Mouse (Mus musculus) testis, postnatal 10 days (tissue): ENCODE results near the gene Nipal3.

Source experiments
- DNase-seq: peaks from one replicate; pipeline ENCODE4 v3.0.0; 2021; ENCODE audit warnings: low spot score

The Nipal3 gene

GRCm38 (mm10) chr4:135505794-135506193 is 11.0 kb upstream of the Nipal3 start:
- DNase-seq: no peak

GRCm38 (mm10) chr4:135501587-135501986 is 6.7 kb upstream of the Nipal3 start:
- DNase-seq: no peak

GRCm38 (mm10) chr4:135499831-135500230 is 5.0 kb upstream of the Nipal3 start:
- DNase-seq: no peak

GRCm38 (mm10) chr4:135498136-135498535 is 3.3 kb upstream of the Nipal3 start:
- no peak for DNase-seq

GRCm38 (mm10) chr4:135495810-135496209 is 972 bp upstream of the Nipal3 start:
- DNase-seq: peak; percentile 76

- no peak for DNase-seq
Measured at GRCm38 (mm10) chr4:135495397-135495791, 556 bp upstream of the Nipal3 start.

- DNase-seq: no peak
Measured at GRCm38 (mm10) chr4:135493691-135494520, 932 bp downstream of the Nipal3 start.

GRCm38 (mm10) chr4:135493271-135493670 is 1.6 kb downstream of the Nipal3 start:
- DNase-seq: no peak

GRCm38 (mm10) chr4:135489256-135489655 is 5.6 kb downstream of the Nipal3 start:
- DNase-seq: no peak

GRCm38 (mm10) chr4:135486352-135486751 is 8.5 kb downstream of the Nipal3 start:
- no peak for DNase-seq

GRCm38 (mm10) chr4:135485086-135485485 is 9.8 kb downstream of the Nipal3 start:
- DNase-seq: no peak

GRCm38 (mm10) chr4:135480370-135480769 is 14.5 kb downstream of the Nipal3 start:
- no peak for DNase-seq

- no peak for DNase-seq
Measured at GRCm38 (mm10) chr4:135477851-135478250, 17.0 kb downstream of the Nipal3 start.

- no peak for DNase-seq
Measured at GRCm38 (mm10) chr4:135463406-135463805, 31.4 kb downstream of the Nipal3 start.

- DNase-seq: no peak
Measured at GRCm38 (mm10) chr4:135453572-135453971, 41.3 kb downstream of the Nipal3 start.

- no peak for DNase-seq
Measured at GRCm38 (mm10) chr4:135453164-135453563, 41.7 kb downstream of the Nipal3 start.

- DNase-seq: no peak
Measured at GRCm38 (mm10) chr4:135451360-135452015, 43.4 kb downstream of the Nipal3 start.

- DNase-seq: no peak
Measured at GRCm38 (mm10) chr4:135442473-135442872, 52.4 kb downstream of the Nipal3 start.

- no peak for DNase-seq
Measured at GRCm38 (mm10) chr4:135439904-135440522, 54.8 kb downstream of the Nipal3 start.

GRCm38 (mm10) chr4:135439188-135439647 is 55.6 kb downstream of the Nipal3 start:
- DNase-seq: peak; percentile 58

GRCm38 (mm10) chr4:135437924-135438323 is 56.9 kb downstream of the Nipal3 start:
- no peak for DNase-seq

GRCm38 (mm10) chr4:135436291-135436690 is 58.5 kb downstream of the Nipal3 start:
- DNase-seq: no peak

- no peak for DNase-seq
Measured at GRCm38 (mm10) chr4:135434395-135434789, 60.4 kb downstream of the Nipal3 start.
